Mouse (Mus musculus) testis, adult 2 months (tissue): Measurements from ENCODE around the gene Dedd.

ENCODE experiments used
- CTCF ChIP-seq: fragments of 200-500 bp; IDR thresholded peaks from 2 replicates; pipeline ENCODE4 v1.5.1; 2012; ENCODE audit warnings: low read depth, mild to moderate bottlenecking, inconsistent platforms, low read length, moderate library complexity; ENCODE audit not compliant: control insufficient read depth, insufficient read depth, insufficient replicate concordance
- POLR2A ChIP-seq: fragments of 200-500 bp; IDR thresholded peaks from 2 replicates; pipeline ENCODE4 v1.6.1; 2012; ENCODE audit warnings: low read depth, mild to moderate bottlenecking, inconsistent platforms, low read length, moderate library complexity; ENCODE audit not compliant: control insufficient read depth

GRCm38 (mm10) chr1:171375646-171376097, 46.7 kb downstream of the Dedd start:
- TF ChIP-seq CTCF (no peak), POLR2A (no peak)
